Mouse (Mus musculus) ES-E14 (cell line): ENCODE measurements around the gene Sult1a1.

ENCODE experiments used
- CHD2 ChIP-seq: IDR thresholded peaks from 2 replicates; pipeline ENCODE4 v1.6.1; 2014; ENCODE audit warnings: mild to moderate bottlenecking, low read depth, low read length, inconsistent platforms
- HCFC1 ChIP-seq: IDR thresholded peaks from 2 replicates; pipeline ENCODE4 v1.6.1; 2012; ENCODE audit warnings: low read length, inconsistent platforms, borderline replicate concordance; ENCODE audit not compliant: insufficient read depth
- MAFK ChIP-seq: IDR thresholded peaks from 2 replicates; pipeline ENCODE4 v1.6.1; 2014; ENCODE audit warnings: mild to moderate bottlenecking, low read depth, low read length, inconsistent platforms; ENCODE audit not compliant: insufficient read depth

GRCm38 (mm10) chr7:126667495-126668090 lies 8.6 kb downstream of the Sult1a1 start:
- TF ChIP-seq MAFK (no peak), HCFC1 (no peak), CHD2 (no peak)
